Mouse (Mus musculus): ENCODE results near the gene Fgfbp3. TPM values are rescaled to one million over a fixed set of nuclear protein-coding genes. Genes with fewer than 3 reads are reported as not detected.
A peak's percentile ranks its signal among the peaks of the same experiment; 100 is the strongest.
"Not testable (repeated sequence)": the region's sequence is repeated elsewhere in the genome, so short reads cannot be mapped to it uniquely, and the experiment has no call there.

Fgfbp3 gene
- polyA plus RNA-seq, 1 experiment, result 8.1 TPM

DNA sequence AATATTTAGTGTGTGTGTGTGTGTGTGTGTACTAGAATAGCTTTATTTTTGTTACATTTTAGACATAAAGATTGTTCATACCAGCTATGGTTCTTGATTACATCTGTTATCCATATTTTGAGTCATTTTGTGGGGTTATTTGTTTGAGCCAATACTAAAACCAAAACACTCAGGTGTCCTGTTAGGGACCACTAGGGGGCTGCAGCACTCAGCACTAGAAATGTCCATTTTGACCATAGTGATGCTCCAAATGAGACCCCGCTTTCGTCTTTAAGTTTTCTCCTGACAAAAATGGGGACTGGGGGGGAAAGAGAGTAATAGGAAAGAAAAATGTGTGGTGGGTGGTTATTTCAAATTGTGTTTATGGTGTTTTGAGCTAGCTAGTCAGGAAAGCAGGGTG is 33.1 kb downstream of the Fgfbp3 start:
- no peak for DNase-seq
- Histone ChIP-seq H3K4me1 (ENCODE audit: control insufficient read depth, insufficient read depth, low read length) (no peaks in the 10 kb centered on the region), H3K27ac (ENCODE audit: insufficient read depth, low read length) (no peak overlapping the region), H3K27me3 (ENCODE audit: control insufficient read depth, insufficient read depth, low read length) (no peaks in the 10 kb centered on the region), H3K4me3 (replicated peaks; ENCODE audit: insufficient read depth, low read depth, low read length) (no peak overlapping the region)
- WGBS, result 54% methylated on average over 2 of the region's 2 CpGs
- TF ChIP-seq CTCF (IDR thresholded peaks at IDR 0.05; ENCODE audit: borderline replicate concordance, insufficient read depth, low read depth, low read length) (peak; percentile 26; the same call in 1 of the 2 replicates), POLR2A (IDR thresholded peaks at IDR 0.05; ENCODE audit: borderline replicate concordance, insufficient read depth, low read length) (no peak)

- DNase-seq, result no peak
- H3K4me1 ChIP-seq (ENCODE audit: control insufficient read depth, insufficient read depth, low read length), result no peaks in the 10 kb centered on the region
- no peak overlapping the region for H3K4me3 ChIP-seq (replicated peaks; ENCODE audit: insufficient read depth, low read depth, low read length)
- H3K27me3 ChIP-seq (ENCODE audit: control insufficient read depth, insufficient read depth, low read length), result no peaks in the 10 kb centered on the region
- no peak overlapping the region for H3K27ac ChIP-seq (ENCODE audit: insufficient read depth, low read length)
- TF ChIP-seq CTCF (IDR thresholded peaks at IDR 0.05; ENCODE audit: borderline replicate concordance, insufficient read depth, low read depth, low read length), result peak; percentile 43; the same call in 1 of the 2 replicates
- TF ChIP-seq POLR2A (IDR thresholded peaks at IDR 0.05; ENCODE audit: borderline replicate concordance, insufficient read depth, low read length), result no peak
- 77% methylated on average over 6 of the region's 6 CpGs for WGBS
Measured at GRCm38 (mm10) chr19:36883119-36883518, 36.3 kb downstream of the Fgfbp3 start.

GRCm38 (mm10) chr19:36878743-36879495 is 40.5 kb downstream of the Fgfbp3 start:
- Histone ChIP-seq H3K27me3 (ENCODE audit: control insufficient read depth, insufficient read depth, low read length) (no peaks in the 10 kb centered on the region), H3K27ac (ENCODE audit: insufficient read depth, low read length) (no peak overlapping the region), H3K4me1 (ENCODE audit: control insufficient read depth, insufficient read depth, low read length) (no peaks in the 10 kb centered on the region), H3K4me3 (replicated peaks; ENCODE audit: insufficient read depth, low read depth, low read length) (no peak overlapping the region)
- TF ChIP-seq POLR2A (IDR thresholded peaks at IDR 0.05; ENCODE audit: borderline replicate concordance, insufficient read depth, low read length), result no peak
- no peak for TF ChIP-seq CTCF (IDR thresholded peaks at IDR 0.05; ENCODE audit: borderline replicate concordance, insufficient read depth, low read depth, low read length)
- WGBS, result 60% methylated on average over 11 of the region's 11 CpGs
- DNase-seq, result no peak

DNA sequence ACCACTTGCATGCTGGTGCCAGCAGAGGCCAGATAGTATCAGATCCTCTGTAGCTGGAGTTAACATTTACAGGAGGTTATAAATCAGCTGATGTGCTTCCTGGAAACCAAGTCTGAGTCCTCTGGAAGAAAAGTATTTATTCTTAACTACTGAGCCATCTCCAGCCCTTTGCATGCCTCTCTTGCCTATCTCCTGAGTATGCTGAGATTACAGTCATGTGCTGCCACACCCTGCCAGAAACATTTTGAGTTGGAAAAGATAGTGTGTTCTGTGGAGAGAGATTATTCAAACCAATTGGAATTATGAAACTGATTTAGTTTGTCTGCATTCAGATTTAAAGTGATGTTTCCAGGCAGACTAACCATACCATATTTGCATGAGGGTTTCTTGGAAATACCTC is 42.1 kb downstream of the Fgfbp3 start:
- Histone ChIP-seq H3K4me3 (replicated peaks; ENCODE audit: insufficient read depth, low read depth, low read length) (no peak overlapping the region), H3K27me3 (ENCODE audit: control insufficient read depth, insufficient read depth, low read length) (no peaks in the 10 kb centered on the region), H3K4me1 (ENCODE audit: control insufficient read depth, insufficient read depth, low read length) (no peaks in the 10 kb centered on the region), H3K27ac (ENCODE audit: insufficient read depth, low read length) (no peak overlapping the region)
- no peak for DNase-seq
- TF ChIP-seq POLR2A (IDR thresholded peaks at IDR 0.05; ENCODE audit: borderline replicate concordance, insufficient read depth, low read length), result no peak
- no peak for TF ChIP-seq CTCF (IDR thresholded peaks at IDR 0.05; ENCODE audit: borderline replicate concordance, insufficient read depth, low read depth, low read length)

- no peak for TF ChIP-seq CTCF (IDR thresholded peaks at IDR 0.05; ENCODE audit: borderline replicate concordance, insufficient read depth, low read depth, low read length)
- TF ChIP-seq POLR2A (IDR thresholded peaks at IDR 0.05; ENCODE audit: borderline replicate concordance, insufficient read depth, low read length), result no peak
- Histone ChIP-seq H3K27me3 (ENCODE audit: control insufficient read depth, insufficient read depth, low read length) (no peaks in the 10 kb centered on the region), H3K27ac (ENCODE audit: insufficient read depth, low read length) (no peak overlapping the region), H3K4me1 (ENCODE audit: control insufficient read depth, insufficient read depth, low read length) (no peaks in the 10 kb centered on the region), H3K4me3 (replicated peaks; ENCODE audit: insufficient read depth, low read depth, low read length) (no peak overlapping the region)
- no peak for DNase-seq
- WGBS, result 75% methylated on average over 2 of the region's 2 CpGs
Measured at GRCm38 (mm10) chr19:36874651-36875050, 44.8 kb downstream of the Fgfbp3 start.

- WGBS, result 81% methylated on average over 3 of the region's 3 CpGs
- not testable (repeated sequence) for H3K27me3 ChIP-seq (ENCODE audit: control insufficient read depth, insufficient read depth, low read length); H3K4me3 ChIP-seq (replicated peaks; ENCODE audit: insufficient read depth, low read depth, low read length); DNase-seq; H3K27ac ChIP-seq (ENCODE audit: insufficient read depth, low read length); H3K4me1 ChIP-seq (ENCODE audit: control insufficient read depth, insufficient read depth, low read length)
Measured at GRCm38 (mm10) chr19:36868675-36869074, 50.7 kb downstream of the Fgfbp3 start.

Other genes with a start within 250 kb of the Fgfbp3 start
- gene Ppp1r3c, start 183.0 kb downstream of the Fgfbp3 start, polyA plus RNA-seq (2012; rRNA removed), result 24.5 and 26.9 TPM in 2 replicates
- gene Tnks2, start 85.4 kb downstream of the Fgfbp3 start, polyA plus RNA-seq (2012; rRNA removed), result 52.8 and 56.7 TPM in 2 replicates
- gene Btaf1, start 6.5 kb upstream of the Fgfbp3 start, polyA plus RNA-seq (2012; rRNA removed), result 11.2 and 12.0 TPM in 2 replicates

Data from cerebellum, adult 2 months (tissue).